ENCODE assay signal across 8 mouse cellular contexts in the genomic region with DNA sequence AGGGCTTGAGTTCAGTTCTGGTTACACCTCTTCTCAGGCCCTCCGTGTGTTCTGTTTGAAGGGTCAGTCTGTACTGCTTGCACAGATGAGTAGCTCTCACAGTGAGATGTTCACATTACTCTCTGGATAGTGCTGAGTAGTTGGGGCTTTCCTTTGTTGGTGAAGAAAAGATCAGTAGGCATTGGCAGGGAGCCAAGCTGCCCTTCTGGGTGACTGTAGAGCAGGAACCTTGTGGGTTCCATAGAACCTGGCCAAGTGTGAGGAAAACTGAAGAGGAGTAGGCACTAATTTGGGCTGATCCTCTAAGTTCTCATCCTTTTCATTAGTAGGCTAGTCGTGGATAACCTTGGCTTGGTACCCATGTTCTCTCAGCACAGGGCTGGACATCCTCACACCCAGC. TPM values are rescaled to one million over a fixed set of nuclear protein-coding genes. Genes with fewer than 3 reads are reported as not detected.
DNase-seq lines count a peak whose midpoint lies in the region; ATAC-seq lines count a peak whose summit lies in the region.

No protein-coding gene starts in this region.

- no peak overlapping the region for H3K4me3 ChIP-seq in hindbrain, embryonic 16.5 days (ENCODE audit: low read length)
- no peak overlapping the region for H3K4me3 ChIP-seq in hindbrain, embryonic 11.5 days (ENCODE audit: low read depth, low read length)
- H3K4me3 ChIP-seq in neural tube, embryonic 13.5 days: no peak overlapping the region
- H3K4me3 ChIP-seq in stomach, embryonic 16.5 days (replicated peaks; ENCODE audit: low read length): no peak overlapping the region

- no peak overlapping the region for H3K4me2 ChIP-seq in hindbrain, embryonic 16.5 days (ENCODE audit: low read length)
- H3K4me2 ChIP-seq in hindbrain, embryonic 11.5 days (replicated peaks; ENCODE audit: low read depth, low read length): no peak overlapping the region
- no peak overlapping the region for H3K4me2 ChIP-seq in neural tube, embryonic 13.5 days
- H3K4me2 ChIP-seq in stomach, embryonic 16.5 days (ENCODE audit: low read depth, low read length): no peak overlapping the region

- 0 out of 2 replicates have a peak, but pooled peaks have one; percentile 13 for ATAC-seq in hindbrain, embryonic 16.5 days
- ATAC-seq in hindbrain, embryonic 11.5 days (ENCODE audit: low FRiP score): no peak
- ATAC-seq in neural tube, embryonic 13.5 days (ENCODE audit: low read depth): no peak
- ATAC-seq in stomach, embryonic 16.5 days (ENCODE audit: insufficient read depth, low FRiP score): no peak; the same call in 1 of the 2 replicates

- H3K27me3 ChIP-seq in hindbrain, embryonic 16.5 days (replicated peaks; ENCODE audit: control insufficient read depth, insufficient read depth, low read length): no peaks in the 10 kb centered on the region
- H3K27me3 ChIP-seq in hindbrain, embryonic 11.5 days (ENCODE audit: control insufficient read depth, insufficient read depth, low read length): no peaks in the 10 kb centered on the region
- no peaks in the 10 kb centered on the region for H3K27me3 ChIP-seq in neural tube, embryonic 13.5 days
- H3K27me3 ChIP-seq in stomach, embryonic 16.5 days (ENCODE audit: control insufficient read depth, insufficient read depth, low read length): no peaks in the 10 kb centered on the region

- peaks cover 14% of the 10 kb centered on the region; the same call in 1 of the 2 replicates for H3K4me1 ChIP-seq in hindbrain, embryonic 16.5 days (ENCODE audit: control insufficient read depth, insufficient read depth, low read depth, low read length)
- no peaks in the 10 kb centered on the region for H3K4me1 ChIP-seq in hindbrain, embryonic 11.5 days (replicated peaks; ENCODE audit: control insufficient read depth, insufficient read depth, low read length)
- peaks cover 55% of the 10 kb centered on the region for H3K4me1 ChIP-seq in neural tube, embryonic 13.5 days (replicated peaks)
- peaks cover 39% of the 10 kb centered on the region for H3K4me1 ChIP-seq in stomach, embryonic 16.5 days (ENCODE audit: control insufficient read depth, insufficient read depth, low read length)

- 70% methylated on average over 2 of the region's 2 CpGs for WGBS in hindbrain, embryonic 16.5 days
- 90% methylated on average over 2 of the region's 2 CpGs for WGBS in hindbrain, embryonic 11.5 days
- 72% methylated on average over 2 of the region's 2 CpGs for WGBS in neural tube, embryonic 13.5 days
- 84% methylated on average over 2 of the region's 2 CpGs for WGBS in stomach, embryonic 16.5 days

- H3K9me3 ChIP-seq in hindbrain, embryonic 16.5 days (ENCODE audit: control insufficient read depth, low read length): no peaks in the 10 kb centered on the region
- H3K9me3 ChIP-seq in hindbrain, embryonic 11.5 days (ENCODE audit: control insufficient read depth, low read length): no peaks in the 10 kb centered on the region
- H3K9me3 ChIP-seq in neural tube, embryonic 13.5 days: no peaks in the 10 kb centered on the region
- H3K9me3 ChIP-seq in stomach, embryonic 16.5 days (replicated peaks; ENCODE audit: control insufficient read depth, low read length): no peaks in the 10 kb centered on the region

- peak; percentile 46 to 48 for DNase-seq in cerebellum, adult 18-20 months
- no peak for DNase-seq in cerebellum, adult 11 months
- DNase-seq in hindbrain, embryonic 11.5 days (ENCODE audit: low spot score): no peak
- no peak for DNase-seq in neural tube, embryonic 10.5 days (ENCODE audit: extremely low spot score, low spot score)
- DNase-seq in gastrocnemius, postnatal 25 days: no peak

- H3K9ac ChIP-seq in hindbrain, embryonic 16.5 days (ENCODE audit: low read depth, low read length): no peak overlapping the region
- H3K9ac ChIP-seq in hindbrain, embryonic 11.5 days (ENCODE audit: low read depth, low read length): no peak overlapping the region
- H3K9ac ChIP-seq in neural tube, embryonic 13.5 days: no peak overlapping the region
- H3K9ac ChIP-seq in stomach, embryonic 16.5 days (ENCODE audit: low read length): no peak overlapping the region

- no peak overlapping the region for H3K27ac ChIP-seq in hindbrain, embryonic 16.5 days (ENCODE audit: low read depth, low read length)
- H3K27ac ChIP-seq in hindbrain, embryonic 11.5 days (ENCODE audit: low read depth, low read length): no peak overlapping the region
- H3K27ac ChIP-seq in neural tube, embryonic 13.5 days (replicated peaks): peak overlapping the region; percentile 38
- H3K27ac ChIP-seq in stomach, embryonic 16.5 days (ENCODE audit: low read length): peak overlapping the region; percentile 35; the same call in 1 of the 2 replicates

- H3K36me3 ChIP-seq in hindbrain, embryonic 16.5 days (ENCODE audit: control insufficient read depth, insufficient read depth, low read length): no peaks in the 10 kb centered on the region
- H3K36me3 ChIP-seq in hindbrain, embryonic 11.5 days (ENCODE audit: control insufficient read depth, insufficient read depth, low read length): no peaks in the 10 kb centered on the region
- H3K36me3 ChIP-seq in neural tube, embryonic 13.5 days: no peaks in the 10 kb centered on the region
- no peaks in the 10 kb centered on the region for H3K36me3 ChIP-seq in stomach, embryonic 16.5 days (ENCODE audit: control insufficient read depth, insufficient read depth, low read length)

RNA-seq across cellular contexts. Expression of a gene that starts 21.4 kb away (rescaled TPM):
- 25.3 and 30.5 TPM in 2 replicates for polyA plus RNA-seq in hindbrain, embryonic 16.5 days (2015; fragmentation: Nextera tagmentation; extraction: Ambion mirVana)
- polyA plus RNA-seq in hindbrain, embryonic 11.5 days (2014; fragmentation: Nextera tagmentation; extraction: Ambion mirVana): 26.9 and 29.5 TPM in 2 replicates
- 35.4 and 35.9 TPM in 2 replicates for polyA plus RNA-seq in neural tube, embryonic 13.5 days (2015; fragmentation: Nextera tagmentation; extraction: Ambion mirVana)
- polyA plus RNA-seq in stomach, embryonic 16.5 days (2015; fragmentation: Nextera tagmentation; extraction: Ambion mirVana): 26.5 and 26.7 TPM in 2 replicates
- total RNA-seq in gastrocnemius, postnatal 25 days (2021): 10 to 100 TPM; 19.9 to 23.1 TPM

RNA-seq across cellular contexts. Expression of a gene that starts 42.7 kb away (rescaled TPM):
- polyA plus RNA-seq in hindbrain, embryonic 16.5 days (2015; fragmentation: Nextera tagmentation; extraction: Ambion mirVana): 1.6 TPM in 2 replicates
- polyA plus RNA-seq in hindbrain, embryonic 11.5 days (2014; fragmentation: Nextera tagmentation; extraction: Ambion mirVana): 0.56 and 1.1 TPM in 2 replicates
- polyA plus RNA-seq in neural tube, embryonic 13.5 days (2015; fragmentation: Nextera tagmentation; extraction: Ambion mirVana): 3.1 and 3.8 TPM in 2 replicates
- 0.40 and 0.51 TPM in 2 replicates for polyA plus RNA-seq in stomach, embryonic 16.5 days (2015; fragmentation: Nextera tagmentation; extraction: Ambion mirVana)
- total RNA-seq in gastrocnemius, postnatal 25 days (2021): under 1 TPM; 0.54 to 0.97 TPM

RNA-seq across cellular contexts. Expression of a gene that starts 58.2 kb away (rescaled TPM):
- 13.6 and 14.3 TPM in 2 replicates for polyA plus RNA-seq in hindbrain, embryonic 16.5 days (2015; fragmentation: Nextera tagmentation; extraction: Ambion mirVana)
- polyA plus RNA-seq in hindbrain, embryonic 11.5 days (2014; fragmentation: Nextera tagmentation; extraction: Ambion mirVana): 14.1 and 14.6 TPM in 2 replicates
- 12.5 and 13.4 TPM in 2 replicates for polyA plus RNA-seq in neural tube, embryonic 13.5 days (2015; fragmentation: Nextera tagmentation; extraction: Ambion mirVana)
- 20.0 and 20.8 TPM in 2 replicates for polyA plus RNA-seq in stomach, embryonic 16.5 days (2015; fragmentation: Nextera tagmentation; extraction: Ambion mirVana)
- total RNA-seq in gastrocnemius, postnatal 25 days (2021): 1 to 10 TPM; 5.1 to 6.0 TPM

Comparison
In these comparisons a context has a peak if more than half of its experiments do, and no peak if none do; other contexts are left out.
1. DNase-seq: peak in cerebellum, adult 18-20 months (2 of 2); none in cerebellum, adult 11 months (single experiment), hindbrain, embryonic 11.5 days (single experiment), neural tube, embryonic 10.5 days (single experiment) and gastrocnemius, postnatal 25 days (single experiment).
2. H3K27ac ChIP-seq: peak in neural tube, embryonic 13.5 days (single experiment) and stomach, embryonic 16.5 days (single experiment); none in hindbrain, embryonic 16.5 days (single experiment) and hindbrain, embryonic 11.5 days (single experiment).